Mouse (Mus musculus) layer of hippocampus, postnatal 10 days (tissue): ENCODE measurements around the gene Erbb2. TPM values are rescaled to one million over a fixed set of nuclear protein-coding genes. Genes with fewer than 3 reads are reported as not detected.
"Not testable (repeated sequence)": the region's sequence is repeated elsewhere in the genome, so short reads cannot be mapped to it uniquely, and the experiment has no call there.

Experiments used
- DNase-seq, 2 experiments: peaks; one replicate each; pipeline ENCODE4 v3.0.0; 2021; ENCODE audit warnings: low spot score in 2 of 2
- long read RNA-seq: library from polyadenylated mRNA; stranded (forward); transcript quantifications from one replicate; pipeline ENCODE4 v2.0.0, GENCODE M21; 2023
- total RNA-seq, 2 experiments: library from RNA; stranded (reverse); gene quantifications; 2 replicates each; pipeline ENCODE4 v1.2.3; 2021

Erbb2 gene
- 1 to 10 TPM; 3.3 to 4.2 TPM for total RNA-seq
- long read RNA-seq, full-length matches to known transcripts, result 2 of 5 reads
- long read RNA-seq, partial matches to known transcripts, result 3 of 5 reads
- long read RNA-seq, other reads (novel, unspliced or antisense), result 0 of 5 reads

- peak; percentile 22 to 32 for DNase-seq
Measured at GRCm38 (mm10) chr11:98412273-98412796, at the start of gene Erbb2. Gene Erbb2 (plus strand): TSS chr11:98412470.

GRCm38 (mm10) chr11:98363817-98364216, 48.5 kb upstream of the Erbb2 start:
- no peak for DNase-seq

- no peak for DNase-seq
Measured at GRCm38 (mm10) chr11:98364410-98364809, 47.9 kb upstream of the Erbb2 start.

GRCm38 (mm10) chr11:98366290-98366689, 46.0 kb upstream of the Erbb2 start:
- no peak for DNase-seq

GRCm38 (mm10) chr11:98367171-98367862, 45.0 kb upstream of the Erbb2 start:
- peak in 1 of 2 experiments; percentile 42 for DNase-seq

GRCm38 (mm10) chr11:98367863-98368186, 44.4 kb upstream of the Erbb2 start:
- DNase-seq, result no peak

- DNase-seq, result peak; percentile 37 to 39
Measured at GRCm38 (mm10) chr11:98369337-98369736, 42.9 kb upstream of the Erbb2 start.

GRCm38 (mm10) chr11:98370588-98370987, 41.7 kb upstream of the Erbb2 start:
- DNase-seq, result no peak

GRCm38 (mm10) chr11:98371556-98372240, 40.6 kb upstream of the Erbb2 start:
- DNase-seq, result peak; percentile 44 to 52

GRCm38 (mm10) chr11:98372406-98372805, 39.9 kb upstream of the Erbb2 start:
- peak; percentile 69 to 71 for DNase-seq

GRCm38 (mm10) chr11:98373244-98373643, 39.0 kb upstream of the Erbb2 start:
- DNase-seq, result no peak

GRCm38 (mm10) chr11:98374266-98374665, 38.0 kb upstream of the Erbb2 start:
- DNase-seq, result no peak

GRCm38 (mm10) chr11:98376756-98377155, 35.5 kb upstream of the Erbb2 start:
- DNase-seq, result no peak

- DNase-seq, result no peak
Measured at GRCm38 (mm10) chr11:98377787-98378186, 34.5 kb upstream of the Erbb2 start.

- no peak for DNase-seq
Measured at GRCm38 (mm10) chr11:98379379-98379778, 32.9 kb upstream of the Erbb2 start.

GRCm38 (mm10) chr11:98380106-98380505, 32.2 kb upstream of the Erbb2 start:
- DNase-seq, result peak in 1 of 2 experiments; percentile 40

GRCm38 (mm10) chr11:98381651-98382050, 30.6 kb upstream of the Erbb2 start:
- no peak for DNase-seq

GRCm38 (mm10) chr11:98382405-98382804, 29.9 kb upstream of the Erbb2 start:
- not testable (repeated sequence) for DNase-seq

- DNase-seq, result no peak
Measured at GRCm38 (mm10) chr11:98383261-98384030, 28.8 kb upstream of the Erbb2 start, which contains the start of gene Tcap. Gene Tcap (plus strand): TSS chr11:98383811.

- DNase-seq, result no peak
Measured at GRCm38 (mm10) chr11:98384216-98384615, 28.1 kb upstream of the Erbb2 start.
